Mouse (Mus musculus): Measurements from ENCODE around the gene Hfe.

Gene Hfe

DNA sequence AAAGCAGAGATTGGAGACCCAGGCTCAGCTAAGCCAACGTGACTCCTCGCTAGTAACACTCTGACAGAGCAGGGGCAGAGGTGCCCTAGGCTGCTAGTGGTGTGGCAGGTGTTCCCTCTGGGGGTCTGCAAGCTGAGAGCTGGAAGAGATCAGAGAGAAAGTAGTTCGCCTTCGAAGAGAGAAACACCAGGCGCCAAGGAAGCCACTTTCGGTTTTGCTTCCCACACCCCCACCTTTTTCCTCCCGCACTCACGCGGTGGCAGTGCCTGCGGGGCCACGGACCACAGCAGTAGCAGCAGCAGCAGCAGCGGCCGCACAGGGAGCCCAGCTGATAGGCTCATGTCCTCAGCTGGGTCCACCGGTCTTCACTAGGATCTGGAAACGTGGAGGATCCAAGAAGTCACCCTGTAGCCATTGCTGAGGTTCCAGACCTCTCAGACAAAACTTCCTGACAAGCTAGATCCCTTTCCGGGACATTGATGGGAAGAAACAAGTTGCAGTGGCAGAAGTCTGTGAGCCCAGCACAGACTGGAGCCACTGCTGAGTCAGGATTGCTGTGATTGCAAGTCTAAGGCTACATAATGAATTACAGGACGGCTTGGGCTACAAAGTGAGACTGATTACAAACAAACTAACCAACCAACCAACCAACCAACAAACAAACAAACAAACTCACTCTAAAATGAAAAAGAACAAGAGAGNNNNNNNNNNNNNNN lies at the start of gene Hfe:
Hfe (minus strand) TSS at position 481 of the 716 bp plus-strand sequence.
- DNase-seq (ENCODE audit: low spot score in 2 of 2) = peak in 1 of 2 experiments; percentile 39

DNA sequence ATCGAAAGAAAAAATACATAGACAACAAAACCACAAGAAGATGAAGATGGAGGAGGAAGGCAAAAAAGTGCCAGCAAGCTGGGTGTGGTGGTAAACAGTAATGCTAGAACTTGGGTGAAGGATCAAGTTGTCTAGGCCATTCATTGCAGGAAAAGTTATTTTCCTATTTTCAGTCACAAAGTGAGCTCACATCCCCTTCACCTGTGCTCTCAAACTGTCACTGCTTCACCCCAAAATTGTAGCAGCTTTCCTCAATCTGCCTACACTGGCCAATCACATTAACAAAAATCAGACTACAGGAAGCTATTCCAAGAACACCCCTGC lies 49.2 kb upstream of the Hfe start:
- DNase-seq (ENCODE audit: low spot score in 2 of 2) = no peak

GRCm38 (mm10) chr13:23759251-23759771 lies 48.7 kb upstream of the Hfe start:
- DNase-seq (ENCODE audit: low spot score in 2 of 2) = no peak

DNA sequence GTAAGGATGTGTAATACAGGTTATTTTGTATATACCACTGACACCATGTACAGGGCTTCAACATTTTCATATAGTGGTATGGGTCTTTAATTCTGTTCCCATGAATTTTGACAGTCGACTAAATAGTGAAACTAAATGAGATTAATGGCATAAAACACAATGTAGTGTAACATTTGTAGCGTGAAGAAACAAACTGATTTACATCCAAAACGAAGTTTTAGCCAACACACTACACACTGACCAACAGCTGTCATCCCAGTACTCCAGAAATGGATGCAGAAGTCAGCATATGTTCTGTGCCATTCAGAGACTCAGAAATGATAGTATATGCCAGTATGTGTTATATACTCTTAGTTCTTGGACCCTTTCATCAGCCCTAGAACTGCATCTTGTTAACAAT lies 47.3 kb upstream of the Hfe start:
- no peak for DNase-seq (ENCODE audit: low spot score in 2 of 2)

- peak in 1 of 2 experiments; percentile 28 for DNase-seq (ENCODE audit: low spot score in 2 of 2)
Measured at GRCm38 (mm10) chr13:23757211-23757773, 46.6 kb upstream of the Hfe start.

DNA sequence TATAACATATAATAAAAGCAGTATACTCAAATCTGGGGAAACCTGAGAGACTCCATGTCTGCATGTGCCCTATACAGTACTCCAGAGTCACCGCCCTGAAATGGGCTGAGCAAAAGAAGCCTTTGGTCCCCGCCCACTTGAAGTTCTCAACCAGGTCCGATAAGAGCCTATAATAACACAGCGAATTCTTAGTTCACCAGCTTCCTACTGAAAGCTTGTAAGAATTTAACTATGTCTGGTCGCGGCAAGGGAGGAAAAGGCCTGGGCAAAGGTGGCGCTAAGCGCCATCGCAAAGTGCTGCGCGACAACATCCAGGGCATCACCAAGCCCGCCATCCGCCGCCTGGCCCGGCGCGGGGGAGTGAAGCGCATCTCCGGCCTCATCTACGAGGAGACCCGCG lies 46.1 kb upstream of the Hfe start, which contains the start of gene Hist1h4b:
Hist1h4b (plus strand) TSS at position 224 of the 400 bp plus-strand sequence.
- DNase-seq (ENCODE audit: low spot score in 2 of 2) = peak; percentile 94 to 96

GRCm38 (mm10) chr13:23755000-23755399 lies 44.3 kb upstream of the Hfe start:
- DNase-seq (ENCODE audit: low spot score in 2 of 2) = no peak

DNA sequence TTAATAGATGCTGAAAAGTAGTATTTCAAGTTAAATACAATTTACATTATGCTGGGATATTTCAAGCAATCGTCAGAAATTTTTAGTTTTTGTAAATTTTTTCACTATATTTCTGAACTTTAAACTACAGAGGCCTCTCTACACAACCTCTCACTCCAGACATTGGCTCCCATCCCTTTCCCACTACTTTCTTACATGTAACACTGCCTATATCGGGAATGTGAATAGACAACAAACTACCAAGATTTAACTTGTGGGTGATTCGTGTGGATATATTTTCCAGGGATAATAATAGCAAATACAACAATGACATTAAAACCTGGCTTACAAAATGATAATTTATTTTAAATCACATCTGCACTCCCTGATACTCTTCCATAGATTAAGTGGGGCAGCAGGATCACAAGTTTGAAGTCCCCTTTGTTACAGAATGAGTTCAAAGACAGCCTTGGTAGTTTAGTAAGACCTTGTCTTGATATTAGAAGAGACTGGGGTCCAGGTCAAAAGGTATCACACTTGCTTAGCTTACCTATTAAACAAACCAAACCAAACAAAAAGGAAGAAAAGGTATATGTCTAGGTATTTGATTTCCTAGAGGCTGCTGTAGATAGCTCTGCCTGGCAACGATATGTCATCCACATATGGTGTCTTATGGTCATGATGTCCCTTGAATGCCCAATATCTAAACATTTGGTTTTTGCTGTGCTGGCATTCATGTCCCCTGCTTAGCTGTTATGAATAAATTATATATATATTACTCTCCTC lies 42.8 kb upstream of the Hfe start:
- DNase-seq (ENCODE audit: low spot score in 2 of 2) = no peak

GRCm38 (mm10) chr13:23752742-23753172 lies 42.1 kb upstream of the Hfe start:
- no peak for DNase-seq (ENCODE audit: low spot score in 2 of 2)

DNA sequence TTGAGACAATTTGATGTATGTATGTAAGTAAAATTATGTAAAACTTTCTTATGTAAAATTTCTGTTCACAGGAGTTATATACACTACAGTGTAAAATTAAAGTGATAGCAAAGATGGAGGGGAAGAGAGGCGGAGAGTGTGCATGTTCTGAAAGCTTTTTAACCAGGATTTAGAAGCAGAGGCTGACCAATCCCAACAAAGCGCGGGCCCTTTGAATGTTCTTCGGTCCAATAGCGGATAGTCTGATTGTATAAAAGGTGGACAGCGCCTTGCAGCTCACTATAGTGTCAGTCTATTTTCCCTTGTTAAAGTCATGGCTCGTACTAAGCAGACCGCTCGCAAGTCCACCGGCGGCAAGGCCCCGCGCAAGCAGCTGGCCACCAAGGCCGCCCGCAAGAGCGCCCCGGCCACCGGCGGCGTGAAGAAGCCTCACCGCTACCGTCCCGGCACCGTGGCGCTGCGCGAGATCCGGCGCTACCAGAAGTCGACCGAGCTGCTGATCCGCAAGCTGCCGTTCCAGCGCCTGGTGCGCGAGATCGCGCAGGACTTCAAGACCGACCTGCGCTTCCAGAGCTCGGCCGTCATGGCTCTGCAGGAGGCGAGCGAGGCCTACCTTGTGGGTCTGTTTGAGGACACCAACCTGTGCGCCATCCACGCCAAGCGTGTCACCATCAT lies 41.5 kb upstream of the Hfe start, which contains the start of gene Hist1h3b:
Hist1h3b (plus strand) TSS at position 201 of the 675 bp plus-strand sequence.
- DNase-seq (ENCODE audit: low spot score in 2 of 2) = peak; percentile 96

- DNase-seq (ENCODE audit: low spot score in 2 of 2) = no peak
Measured at GRCm38 (mm10) chr13:23751478-23751956, 40.9 kb upstream of the Hfe start.

DNA sequence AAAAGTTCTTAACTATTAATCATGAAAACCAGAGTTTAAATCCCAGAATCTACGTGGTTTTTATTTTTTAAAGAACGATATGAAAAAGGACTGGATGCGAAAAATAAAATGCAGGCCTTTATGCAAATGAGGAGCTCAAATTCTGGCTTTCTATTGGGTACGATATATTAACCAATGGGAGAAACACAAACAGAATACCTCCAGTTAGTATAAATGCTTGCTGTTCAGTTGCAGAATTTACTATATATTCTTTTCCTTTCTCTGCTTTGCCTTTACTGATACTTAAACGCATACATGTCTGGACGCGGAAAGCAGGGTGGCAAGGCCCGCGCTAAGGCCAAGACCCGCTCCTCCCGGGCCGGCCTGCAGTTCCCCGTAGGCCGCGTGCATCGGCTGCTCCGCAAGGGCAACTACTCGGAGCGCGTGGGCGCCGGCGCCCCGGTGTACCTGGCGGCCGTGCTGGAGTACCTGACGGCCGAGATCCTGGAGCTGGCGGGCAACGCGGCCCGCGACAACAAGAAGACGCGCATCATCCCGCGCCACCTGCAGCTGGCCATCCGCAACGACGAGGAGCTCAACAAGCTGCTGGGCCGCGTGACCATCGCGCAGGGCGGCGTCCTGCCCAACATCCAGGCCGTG lies 40.3 kb upstream of the Hfe start, which contains the start of gene Hist1h2ab:
Hist1h2ab (plus strand) TSS at position 288 of the 639 bp plus-strand sequence.
- DNase-seq (ENCODE audit: low spot score in 2 of 2) = peak in 1 of 2 experiments; percentile 55

DNA sequence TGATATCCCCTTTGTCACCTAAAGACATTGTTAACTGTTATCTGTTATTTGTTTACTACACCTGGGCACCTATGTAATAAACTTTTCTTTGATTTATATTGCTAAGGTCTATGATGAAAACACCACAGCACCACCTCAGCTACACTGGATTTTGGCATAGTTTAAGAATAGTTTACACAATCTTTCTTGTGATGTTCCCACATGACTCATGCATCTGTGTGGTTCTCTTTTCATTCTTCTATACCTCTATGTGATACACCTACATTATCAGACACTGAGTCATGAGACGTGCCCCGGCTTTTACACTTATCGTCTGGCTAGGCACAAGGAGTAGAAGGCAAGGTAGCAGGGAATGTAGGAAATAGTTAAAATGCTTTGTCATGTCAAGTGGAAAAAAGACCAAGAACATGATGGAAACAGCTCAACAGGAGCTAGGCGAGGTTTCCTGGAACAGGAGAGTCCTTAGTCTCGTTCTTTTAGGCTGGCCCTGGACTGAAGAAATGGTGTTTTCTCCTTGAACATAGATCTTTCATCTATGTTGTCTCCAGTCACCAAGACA lies 39.0 kb upstream of the Hfe start:
- DNase-seq (ENCODE audit: low spot score in 2 of 2) = no peak

DNA sequence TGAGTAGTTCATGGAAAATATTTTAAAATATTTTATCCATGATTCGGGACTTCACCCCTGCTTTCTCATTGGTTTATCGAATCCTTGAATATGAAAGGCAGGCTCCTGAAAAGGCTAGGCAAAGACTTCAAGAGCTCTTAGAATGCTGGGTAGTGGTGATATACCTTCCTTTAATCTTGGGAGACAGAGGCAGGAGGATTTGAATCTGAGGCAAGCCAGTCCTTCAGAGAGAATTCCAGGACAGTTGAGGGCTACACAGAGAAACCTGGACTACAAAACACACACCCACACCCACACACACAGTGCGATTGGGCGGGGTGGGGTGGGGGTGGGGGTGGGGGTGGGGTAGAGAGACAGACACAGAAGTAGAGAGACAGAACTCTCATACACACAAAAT lies 37.2 kb upstream of the Hfe start:
- no peak for DNase-seq (ENCODE audit: low spot score in 2 of 2)

DNA sequence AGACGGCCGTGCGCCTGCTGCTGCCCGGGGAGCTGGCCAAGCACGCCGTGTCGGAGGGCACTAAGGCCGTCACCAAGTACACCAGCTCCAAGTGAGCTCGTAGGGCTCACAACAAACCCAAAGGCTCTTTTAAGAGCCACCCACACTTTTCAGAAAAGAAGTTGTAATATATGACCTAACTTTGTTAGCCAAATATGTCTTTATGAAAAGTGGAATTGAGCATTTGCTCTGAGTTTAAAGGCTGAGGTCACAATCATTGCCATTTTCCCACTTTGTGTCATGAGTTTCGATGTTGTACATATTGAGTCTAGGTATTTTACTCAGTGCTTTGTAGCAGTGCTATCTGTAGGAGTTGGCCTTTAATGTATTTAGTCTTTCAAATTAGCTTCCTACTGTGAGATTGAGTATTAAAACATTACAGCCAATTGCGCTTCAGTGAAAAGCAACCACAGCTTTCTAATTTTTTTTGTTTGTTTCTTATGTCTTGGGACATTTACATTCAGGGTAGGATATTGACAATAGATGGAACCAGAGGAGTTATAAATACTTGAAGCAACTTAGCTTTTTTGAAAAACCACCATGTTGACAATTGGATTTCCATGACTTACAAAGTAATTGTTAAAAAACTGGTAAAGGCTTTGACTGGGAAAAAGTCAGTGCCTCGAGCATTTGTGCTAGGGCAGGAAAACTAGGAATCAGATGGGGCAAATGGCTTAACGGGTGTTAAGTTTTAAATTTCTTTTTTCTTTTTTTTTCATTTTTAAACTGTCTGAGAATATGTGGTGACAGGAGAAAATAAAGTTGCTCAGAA lies 36.6 kb upstream of the Hfe start:
- DNase-seq (ENCODE audit: low spot score in 2 of 2) = no peak

DNA sequence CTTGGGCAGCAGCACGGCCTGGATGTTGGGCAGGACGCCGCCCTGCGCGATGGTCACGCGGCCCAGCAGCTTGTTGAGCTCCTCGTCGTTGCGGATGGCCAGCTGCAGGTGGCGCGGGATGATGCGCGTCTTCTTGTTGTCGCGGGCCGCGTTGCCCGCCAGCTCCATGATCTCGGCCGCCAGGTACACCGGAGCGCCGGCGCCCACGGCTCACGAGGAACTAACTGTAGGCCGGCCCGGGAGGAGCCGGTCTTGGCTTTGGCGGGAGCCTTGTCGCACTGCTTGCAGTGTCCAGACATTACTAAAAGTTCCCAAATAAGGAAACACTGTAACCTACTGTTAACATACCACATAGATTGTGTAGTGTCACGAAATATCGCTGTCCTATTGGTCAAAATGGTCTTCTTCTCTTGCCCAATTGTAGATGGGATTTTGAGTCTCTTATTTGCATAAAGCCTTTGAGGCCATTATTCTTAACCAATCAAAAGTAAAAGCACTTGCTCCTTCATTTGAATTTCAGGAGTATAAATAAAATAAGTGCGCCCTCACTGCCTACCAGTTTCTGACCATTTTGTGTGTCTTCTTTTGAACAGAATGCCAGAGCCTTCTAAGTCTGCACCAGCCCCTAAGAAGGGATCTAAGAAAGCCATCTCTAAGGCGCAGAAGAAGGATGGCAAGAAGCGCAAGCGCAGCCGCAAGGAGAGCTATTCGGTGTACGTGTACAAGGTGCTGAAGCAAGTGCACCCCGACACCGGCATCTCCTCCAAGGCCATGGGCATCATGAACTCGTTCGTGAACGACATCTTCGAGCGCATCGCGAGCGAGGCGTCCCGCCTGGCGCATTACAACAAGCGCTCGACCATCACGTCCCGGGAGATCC lies 35.8 kb upstream of the Hfe start, which contains the start of gene Hist1h2bb:
Hist1h2bb (plus strand) TSS at position 534 of the 880 bp plus-strand sequence.
- DNase-seq (ENCODE audit: low spot score in 2 of 2) = peak; percentile 64 to 80

DNA sequence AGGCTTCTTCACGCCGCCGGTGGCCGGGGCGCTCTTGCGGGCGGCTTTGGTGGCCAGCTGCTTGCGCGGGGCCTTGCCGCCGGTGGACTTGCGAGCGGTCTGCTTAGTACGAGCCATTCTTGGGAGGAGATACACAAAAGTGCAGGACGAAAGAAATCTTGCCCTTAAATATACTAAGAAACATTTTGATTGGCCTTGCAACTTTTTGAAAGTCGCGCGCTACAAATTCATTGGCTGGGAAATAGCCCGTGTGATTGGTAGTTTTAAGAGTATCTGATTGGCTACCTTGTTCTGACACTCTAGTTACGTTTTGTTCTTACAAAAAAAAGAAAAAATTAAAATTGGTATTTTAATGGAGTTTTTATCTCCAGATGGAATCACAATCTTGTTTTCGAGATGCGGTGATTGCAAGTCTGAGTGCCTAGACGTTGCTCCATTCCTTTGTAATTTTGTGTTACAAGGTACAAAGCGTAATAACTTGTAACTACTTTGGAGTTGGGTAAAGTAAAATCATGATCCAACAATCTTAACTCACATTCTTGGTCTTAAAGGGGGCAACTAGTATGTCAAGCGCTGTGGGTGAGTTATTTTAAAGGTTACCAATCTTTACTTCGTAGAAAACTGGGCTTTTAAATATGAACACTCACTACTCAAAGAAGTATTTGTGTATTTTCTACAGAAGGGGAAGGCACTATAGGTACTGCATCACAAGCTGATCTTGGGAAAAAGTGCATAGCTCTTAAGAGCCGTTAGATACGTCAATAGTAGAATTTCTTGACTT lies 34.9 kb upstream of the Hfe start, which contains the start of gene Hist1h3c:
Hist1h3c (minus strand) TSS at position 222 of the 781 bp plus-strand sequence.
- peak; percentile 92 to 94 for DNase-seq (ENCODE audit: low spot score in 2 of 2)

All from right cerebral cortex, postnatal 10 days (tissue).